Mouse (Mus musculus) neural tube, postnatal 0 days (tissue): Measurements from ENCODE around the gene Pawr. TPM values are rescaled to one million over a fixed set of nuclear protein-coding genes. Genes with fewer than 3 reads are reported as not detected.

ENCODE experiments used
- microRNA-seq: library from miRNA; unstranded; fragments of <30 nt; microRNA quantifications from one replicate; pipeline ENCODE4, GENCODE M21; 2016
- polyA plus RNA-seq: library from polyadenylated mRNA; unstranded; fragments of >200 nt; fragmentation: Nextera tagmentation; extraction: Ambion mirVana; gene quantifications from 2 replicates; pipeline ENCODE4 v1.2.1, GENCODE M21; 2015

The Pawr gene
- polyA plus RNA-seq, result 3.1 and 4.2 TPM in 2 replicates

GRCm38 (mm10) chr10:108331784-108332561 is at the start of gene Pawr:
Gene Pawr (plus strand): TSS chr10:108332121.

Small RNA genes lying within 50 kb of the gene (microRNA-seq; reads per million reads assigned to microRNA genes)
- gene Gm25591, result not detected

Other genes starting within 250 kb of the Pawr start
- gene Ppp1r12a, start 169.9 kb upstream of the Pawr start, polyA plus RNA-seq, result 55.4 and 60.2 TPM in 2 replicates